Comparison of ENCODE assay signal across 8 mouse cellular contexts in genomic region chr12:46819348-46820022, GRCm38 (mm10). TPM values are rescaled to one million over a fixed set of nuclear protein-coding genes. Genes with fewer than 3 reads are reported as not detected.
A peak's percentile ranks its signal among the peaks of the same experiment; 100 is the strongest.
DNase-seq lines count a peak whose midpoint lies in the region; ATAC-seq and TF ChIP-seq lines count a peak whose summit lies in the region.

No protein-coding gene starts in this region.

- 0 out of 2 replicates have a peak, but pooled peaks cover 6% of the 10 kb centered on the region for H3K4me1 ChIP-seq in hindbrain, embryonic 12.5 days
- H3K4me1 ChIP-seq in lung, postnatal 0 days (ENCODE audit: insufficient read depth, low read depth, low read length) = no peaks in the 10 kb centered on the region

- H3K4me2 ChIP-seq in hindbrain, embryonic 12.5 days (replicated peaks) = peak overlapping the region; percentile 63
- H3K4me2 ChIP-seq in lung, postnatal 0 days (replicated peaks; ENCODE audit: low read depth, low read length) = peak overlapping the region; percentile 81

- no peaks in the 10 kb centered on the region for H3K27me3 ChIP-seq in hindbrain, embryonic 12.5 days
- peaks cover 5% of the 10 kb centered on the region for H3K27me3 ChIP-seq in lung, postnatal 0 days (replicated peaks; ENCODE audit: insufficient read depth, low read length)

- 1% methylated on average over 57 of the region's 57 CpGs for WGBS in hindbrain, embryonic 12.5 days
- under 1% methylated on average over 48 of the region's 57 CpGs for WGBS in lung, postnatal 0 days

- H3K36me3 ChIP-seq in hindbrain, embryonic 12.5 days = no peaks in the 10 kb centered on the region
- no peaks in the 10 kb centered on the region for H3K36me3 ChIP-seq in lung, postnatal 0 days (ENCODE audit: insufficient read depth, low read length)

- no peaks in the 10 kb centered on the region for H3K9me3 ChIP-seq in hindbrain, embryonic 12.5 days (replicated peaks)
- no peaks in the 10 kb centered on the region for H3K9me3 ChIP-seq in lung, postnatal 0 days (ENCODE audit: low read length)

- TF ChIP-seq EP300 in lung, postnatal 0 days (IDR thresholded peaks at IDR 0.05) = no peak

- peak overlapping the region; percentile 65 for H3K4me3 ChIP-seq in hindbrain, embryonic 12.5 days
- peak overlapping the region; percentile 69 for H3K4me3 ChIP-seq in lung, postnatal 0 days (ENCODE audit: low read depth, low read length)

- H3K9ac ChIP-seq in hindbrain, embryonic 12.5 days = peak overlapping the region; percentile 91
- no peak overlapping the region for H3K9ac ChIP-seq in lung, postnatal 0 days (replicated peaks; ENCODE audit: low read depth)

- peak overlapping the region; percentile 98 for H3K27ac ChIP-seq in hindbrain, embryonic 12.5 days
- peak overlapping the region; percentile 43; the same call in 1 of the 2 replicates for H3K27ac ChIP-seq in lung, postnatal 0 days (ENCODE audit: low read length)

- DNase-seq in NIH3T3 (ENCODE audit: low read depth) = peak; percentile 85
- DNase-seq in cerebellum, adult 9-10 months = peak; percentile 98
- peak; percentile 94 to 97 for DNase-seq in frontal cortex, postnatal 14 days (ENCODE audit: low spot score in 2 of 2)
- peak; percentile 98 for DNase-seq in layer of hippocampus, postnatal 14 days (ENCODE audit: low spot score in 2 of 2)
- DNase-seq in lung, postnatal 0 days (ENCODE audit: low spot score) = peak; percentile 86
- peak; percentile 97 for DNase-seq in retina, postnatal 1 day
- peak; percentile 83 for DNase-seq in urinary bladder, adult 2 months (ENCODE audit: low spot score)

- TF ChIP-seq CTCF in lung, postnatal 0 days (IDR thresholded peaks at IDR 0.05) = no peak

- peak; percentile 96 for ATAC-seq in hindbrain, embryonic 12.5 days (ENCODE audit: low FRiP score)
- peak; percentile 96 for ATAC-seq in lung, postnatal 0 days

RNA-seq across cellular contexts. Expression of gene Nova1, which starts 0.8 kb away (rescaled TPM):
- polyA plus RNA-seq in hindbrain, embryonic 12.5 days (2016; fragmentation: Nextera tagmentation; extraction: Ambion mirVana) = 46.2 and 52.1 TPM in 2 replicates
- total RNA-seq in layer of hippocampus, postnatal 14 days (2021) = 10 to 100 TPM; 32.7 to 42.1 TPM
- polyA plus RNA-seq in lung, postnatal 0 days (2015; fragmentation: Nextera tagmentation; extraction: Ambion mirVana) = 0.60 and 1.0 TPM in 2 replicates
- polyA plus RNA-seq in urinary bladder, adult 2 months (2012; rRNA removed) = 0.96 and 0.97 TPM in 2 replicates

Comparison
In these comparisons a context has a peak if more than half of its experiments do, and no peak if none do; other contexts are left out.
1. Peak in every context shown above with its lines: DNase-seq, ATAC-seq, H3K4me3 ChIP-seq and H3K27ac ChIP-seq.
2. RNA of gene Nova1, which starts 0.8 kb away (polyA plus RNA-seq): 46.2 to 52.1 TPM in hindbrain, embryonic 12.5 days; 0.96 to 0.97 TPM in urinary bladder, adult 2 months and 0.60 to 1.0 TPM in lung, postnatal 0 days; every median in the first group is over 10 times any median in the second.